Mouse (Mus musculus): Measurements from ENCODE around the gene Snx6. TPM values are rescaled to one million over a fixed set of nuclear protein-coding genes. Genes with fewer than 3 reads are reported as not detected.
"Not testable (repeated sequence)": the region's sequence is repeated elsewhere in the genome, so short reads cannot be mapped to it uniquely, and the experiment has no call there.

The Snx6 gene
- polyA plus RNA-seq, 1 experiment from 2014 or later = 231 TPM

- H3K4me3 ChIP-seq (ENCODE audit: low read depth, low read length); H3K4me1 ChIP-seq (ENCODE audit: control insufficient read depth, insufficient read depth, low read length); H3K9ac ChIP-seq (ENCODE audit: low read length); ATAC-seq (ENCODE audit: insufficient number of reproducible peaks, low FRiP score, low TSS enrichment, low read depth); DNase-seq (ENCODE audit: low spot score); H3K27ac ChIP-seq (replicated peaks; ENCODE audit: low read depth, low read length); H3K36me3 ChIP-seq (ENCODE audit: control insufficient read depth, insufficient read depth, low read length); H3K9me3 ChIP-seq (ENCODE audit: control insufficient read depth, low read length); H3K4me2 ChIP-seq (ENCODE audit: low read depth, severe bottlenecking); H3K27me3 ChIP-seq (ENCODE audit: control insufficient read depth, insufficient read depth, low read length): not testable (repeated sequence)
- WGBS = 82% methylated on average over 1 of the region's 1 CpGs
These were observed 36.4 kb upstream of the Snx6 start for GRCm38 (mm10) chr12:54831927-54832326.

- Histone ChIP-seq H3K9ac (ENCODE audit: low read length) (no peak overlapping the region), H3K4me3 (ENCODE audit: low read depth, low read length) (no peak overlapping the region), H3K27ac (replicated peaks; ENCODE audit: low read depth, low read length) (no peak overlapping the region), H3K9me3 (ENCODE audit: control insufficient read depth, low read length) (no peaks in the 10 kb centered on the region), H3K27me3 (ENCODE audit: control insufficient read depth, insufficient read depth, low read length) (no peaks in the 10 kb centered on the region), H3K36me3 (ENCODE audit: control insufficient read depth, insufficient read depth, low read length) (no peaks in the 10 kb centered on the region), H3K4me1 (ENCODE audit: control insufficient read depth, insufficient read depth, low read length) (no peaks in the 10 kb centered on the region), H3K4me2 (ENCODE audit: low read depth, severe bottlenecking) (no peak overlapping the region)
- DNase-seq (ENCODE audit: low spot score) (peak; percentile 85), ATAC-seq (ENCODE audit: insufficient number of reproducible peaks, low FRiP score, low TSS enrichment, low read depth) (0 out of 2 replicates have a peak, but pooled peaks have one; percentile 61)
- WGBS = 13% methylated on average over 6 of the region's 6 CpGs
These were observed 35.1 kb upstream of the Snx6 start for GRCm38 (mm10) chr12:54830574-54830973.

GRCm38 (mm10) chr12:54829876-54830275 is 34.4 kb upstream of the Snx6 start:
- Histone ChIP-seq H3K27me3 (ENCODE audit: control insufficient read depth, insufficient read depth, low read length) (no peaks in the 10 kb centered on the region), H3K27ac (replicated peaks; ENCODE audit: low read depth, low read length) (no peak overlapping the region), H3K36me3 (ENCODE audit: control insufficient read depth, insufficient read depth, low read length) (no peaks in the 10 kb centered on the region), H3K9me3 (ENCODE audit: control insufficient read depth, low read length) (no peaks in the 10 kb centered on the region), H3K9ac (ENCODE audit: low read length) (no peak overlapping the region), H3K4me3 (ENCODE audit: low read depth, low read length) (no peak overlapping the region), H3K4me2 (ENCODE audit: low read depth, severe bottlenecking) (no peak overlapping the region), H3K4me1 (ENCODE audit: control insufficient read depth, insufficient read depth, low read length) (no peaks in the 10 kb centered on the region)
- 56% methylated on average over 5 of the region's 5 CpGs for WGBS
- DNase-seq (ENCODE audit: low spot score) (no peak), ATAC-seq (ENCODE audit: insufficient number of reproducible peaks, low FRiP score, low TSS enrichment, low read depth) (no peak)

- H3K4me2 ChIP-seq (ENCODE audit: low read depth, severe bottlenecking) = no peak overlapping the region
- ATAC-seq (ENCODE audit: insufficient number of reproducible peaks, low FRiP score, low TSS enrichment, low read depth) = no peak
- H3K4me3 ChIP-seq (ENCODE audit: low read depth, low read length) = no peak overlapping the region
- no peak for DNase-seq (ENCODE audit: low spot score)
- no peaks in the 10 kb centered on the region for H3K4me1 ChIP-seq (ENCODE audit: control insufficient read depth, insufficient read depth, low read length)
- H3K9ac ChIP-seq (ENCODE audit: low read length) = no peak overlapping the region
- H3K27me3 ChIP-seq (ENCODE audit: control insufficient read depth, insufficient read depth, low read length) = no peaks in the 10 kb centered on the region
- H3K27ac ChIP-seq (replicated peaks; ENCODE audit: low read depth, low read length) = no peak overlapping the region
- no peaks in the 10 kb centered on the region for H3K9me3 ChIP-seq (ENCODE audit: control insufficient read depth, low read length)
- WGBS = 71% methylated on average over 1 of the region's 1 CpGs
- H3K36me3 ChIP-seq (ENCODE audit: control insufficient read depth, insufficient read depth, low read length) = no peaks in the 10 kb centered on the region
These were observed 32.5 kb upstream of the Snx6 start for GRCm38 (mm10) chr12:54828043-54828442.

GRCm38 (mm10) chr12:54825202-54825601 is 29.7 kb upstream of the Snx6 start:
- Histone ChIP-seq H3K9me3 (ENCODE audit: control insufficient read depth, low read length) (no peaks in the 10 kb centered on the region), H3K27ac (replicated peaks; ENCODE audit: low read depth, low read length) (no peak overlapping the region), H3K4me1 (ENCODE audit: control insufficient read depth, insufficient read depth, low read length) (no peaks in the 10 kb centered on the region), H3K27me3 (ENCODE audit: control insufficient read depth, insufficient read depth, low read length) (no peaks in the 10 kb centered on the region), H3K36me3 (ENCODE audit: control insufficient read depth, insufficient read depth, low read length) (no peaks in the 10 kb centered on the region), H3K4me2 (ENCODE audit: low read depth, severe bottlenecking) (no peak overlapping the region), H3K4me3 (ENCODE audit: low read depth, low read length) (no peak overlapping the region), H3K9ac (ENCODE audit: low read length) (no peak overlapping the region)
- DNase-seq (ENCODE audit: low spot score) (no peak), ATAC-seq (ENCODE audit: insufficient number of reproducible peaks, low FRiP score, low TSS enrichment, low read depth) (no peak)
- WGBS = 96% methylated on average over 3 of the region's 3 CpGs

GRCm38 (mm10) chr12:54822836-54823426 is 27.4 kb upstream of the Snx6 start:
- Histone ChIP-seq H3K9me3 (ENCODE audit: control insufficient read depth, low read length) (no peaks in the 10 kb centered on the region), H3K4me3 (ENCODE audit: low read depth, low read length) (no peak overlapping the region), H3K4me2 (ENCODE audit: low read depth, severe bottlenecking) (no peak overlapping the region), H3K4me1 (ENCODE audit: control insufficient read depth, insufficient read depth, low read length) (no peaks in the 10 kb centered on the region), H3K9ac (ENCODE audit: low read length) (no peak overlapping the region), H3K27ac (replicated peaks; ENCODE audit: low read depth, low read length) (no peak overlapping the region), H3K27me3 (ENCODE audit: control insufficient read depth, insufficient read depth, low read length) (no peaks in the 10 kb centered on the region), H3K36me3 (ENCODE audit: control insufficient read depth, insufficient read depth, low read length) (no peaks in the 10 kb centered on the region)
- no peak for DNase-seq (ENCODE audit: low spot score)
- WGBS = 85% methylated on average over 4 of the region's 4 CpGs
- no peak for ATAC-seq (ENCODE audit: insufficient number of reproducible peaks, low FRiP score, low TSS enrichment, low read depth)

- Histone ChIP-seq H3K36me3 (ENCODE audit: control insufficient read depth, insufficient read depth, low read length) (no peaks in the 10 kb centered on the region), H3K9me3 (ENCODE audit: control insufficient read depth, low read length) (no peaks in the 10 kb centered on the region), H3K27ac (replicated peaks; ENCODE audit: low read depth, low read length) (no peak overlapping the region), H3K4me2 (ENCODE audit: low read depth, severe bottlenecking) (no peak overlapping the region), H3K4me3 (ENCODE audit: low read depth, low read length) (no peak overlapping the region), H3K4me1 (ENCODE audit: control insufficient read depth, insufficient read depth, low read length) (no peaks in the 10 kb centered on the region), H3K27me3 (ENCODE audit: control insufficient read depth, insufficient read depth, low read length) (no peaks in the 10 kb centered on the region), H3K9ac (ENCODE audit: low read length) (no peak overlapping the region)
- ATAC-seq (ENCODE audit: insufficient number of reproducible peaks, low FRiP score, low TSS enrichment, low read depth) (no peak), DNase-seq (ENCODE audit: low spot score) (no peak)
- 58% methylated on average over 2 of the region's 2 CpGs for WGBS
These were observed 25.2 kb upstream of the Snx6 start for GRCm38 (mm10) chr12:54820684-54821161.

GRCm38 (mm10) chr12:54819181-54819935 is 23.9 kb upstream of the Snx6 start:
- Histone ChIP-seq H3K4me2 (ENCODE audit: low read depth, severe bottlenecking) (no peak overlapping the region), H3K9me3 (ENCODE audit: control insufficient read depth, low read length) (no peaks in the 10 kb centered on the region), H3K4me1 (ENCODE audit: control insufficient read depth, insufficient read depth, low read length) (no peaks in the 10 kb centered on the region), H3K9ac (ENCODE audit: low read length) (no peak overlapping the region), H3K36me3 (ENCODE audit: control insufficient read depth, insufficient read depth, low read length) (no peaks in the 10 kb centered on the region), H3K27ac (replicated peaks; ENCODE audit: low read depth, low read length) (no peak overlapping the region), H3K4me3 (ENCODE audit: low read depth, low read length) (no peak overlapping the region), H3K27me3 (ENCODE audit: control insufficient read depth, insufficient read depth, low read length) (no peaks in the 10 kb centered on the region)
- DNase-seq (ENCODE audit: low spot score) = no peak
- 76% methylated on average over 6 of the region's 6 CpGs for WGBS
- no peak for ATAC-seq (ENCODE audit: insufficient number of reproducible peaks, low FRiP score, low TSS enrichment, low read depth)
